Mouse (Mus musculus): ENCODE measurements around the gene Ccdc88a. TPM values are rescaled to one million over a fixed set of nuclear protein-coding genes. Genes with fewer than 3 reads are reported as not detected.

Ccdc88a gene
- polyA plus RNA-seq, 1 experiment from 2014 or later, result 35.2 TPM

- DNase-seq (ENCODE audit: low spot score) (no peak), ATAC-seq (ENCODE audit: insufficient number of reproducible peaks, low FRiP score, low TSS enrichment, low read depth) (no peak)
- Histone ChIP-seq H3K4me3 (ENCODE audit: low read depth, low read length) (no peak overlapping the region), H3K27me3 (ENCODE audit: control insufficient read depth, insufficient read depth, low read length) (no peaks in the 10 kb centered on the region), H3K9ac (ENCODE audit: low read length) (no peak overlapping the region), H3K27ac (replicated peaks; ENCODE audit: low read depth, low read length) (no peak overlapping the region), H3K4me2 (ENCODE audit: low read depth, severe bottlenecking) (no peak overlapping the region), H3K4me1 (ENCODE audit: control insufficient read depth, insufficient read depth, low read length) (no peaks in the 10 kb centered on the region), H3K36me3 (ENCODE audit: control insufficient read depth, insufficient read depth, low read length) (no peaks in the 10 kb centered on the region), H3K9me3 (ENCODE audit: control insufficient read depth, low read length) (no peaks in the 10 kb centered on the region)
- 88% methylated on average over 2 of the region's 2 CpGs for WGBS
Observed at GRCm38 (mm10) chr11:29400374-29400773, 26.9 kb downstream of the Ccdc88a start.

GRCm38 (mm10) chr11:29406292-29406691, 32.8 kb downstream of the Ccdc88a start:
- no peak overlapping the region for H3K9ac ChIP-seq (ENCODE audit: low read length)
- no peaks in the 10 kb centered on the region for H3K9me3 ChIP-seq (ENCODE audit: control insufficient read depth, low read length)
- no peak overlapping the region for H3K4me2 ChIP-seq (ENCODE audit: low read depth, severe bottlenecking)
- H3K36me3 ChIP-seq (ENCODE audit: control insufficient read depth, insufficient read depth, low read length), result no peaks in the 10 kb centered on the region
- no peaks in the 10 kb centered on the region for H3K4me1 ChIP-seq (ENCODE audit: control insufficient read depth, insufficient read depth, low read length)
- no peak overlapping the region for H3K4me3 ChIP-seq (ENCODE audit: low read depth, low read length)
- DNase-seq (ENCODE audit: low spot score) (no peak), ATAC-seq (ENCODE audit: insufficient number of reproducible peaks, low FRiP score, low TSS enrichment, low read depth) (no peak)
- no peak overlapping the region for H3K27ac ChIP-seq (replicated peaks; ENCODE audit: low read depth, low read length)
- H3K27me3 ChIP-seq (ENCODE audit: control insufficient read depth, insufficient read depth, low read length), result no peaks in the 10 kb centered on the region

DNA sequence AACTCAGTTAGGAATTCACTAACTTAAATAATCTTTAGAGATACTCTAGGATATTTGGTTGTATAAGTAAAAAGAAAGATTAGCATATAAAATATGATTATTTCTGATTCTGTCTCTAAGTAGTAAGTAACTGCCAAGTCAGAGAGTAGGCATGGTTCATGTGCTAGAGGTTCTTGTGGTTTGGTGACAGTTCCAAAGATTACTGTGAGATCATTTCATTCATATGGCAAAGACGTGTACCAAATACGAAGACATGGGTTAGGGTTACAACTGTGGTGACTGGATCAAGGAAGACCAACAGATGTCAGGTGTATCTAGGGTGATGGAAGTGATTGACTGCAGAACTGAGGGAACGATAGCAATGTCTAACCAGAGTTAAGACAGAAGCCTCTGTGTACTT, 50.0 kb downstream of the Ccdc88a start:
- H3K9me3 ChIP-seq (ENCODE audit: control insufficient read depth, low read length), result no peaks in the 10 kb centered on the region
- H3K4me1 ChIP-seq (ENCODE audit: control insufficient read depth, insufficient read depth, low read length), result no peaks in the 10 kb centered on the region
- no peak overlapping the region for H3K27ac ChIP-seq (replicated peaks; ENCODE audit: low read depth, low read length)
- H3K27me3 ChIP-seq (ENCODE audit: control insufficient read depth, insufficient read depth, low read length), result no peaks in the 10 kb centered on the region
- 95% methylated on average over 3 of the region's 3 CpGs for WGBS
- no peak overlapping the region for H3K4me2 ChIP-seq (ENCODE audit: low read depth, severe bottlenecking)
- no peak overlapping the region for H3K4me3 ChIP-seq (ENCODE audit: low read depth, low read length)
- DNase-seq (ENCODE audit: low spot score) (no peak), ATAC-seq (ENCODE audit: insufficient number of reproducible peaks, low FRiP score, low TSS enrichment, low read depth) (no peak)
- H3K36me3 ChIP-seq (ENCODE audit: control insufficient read depth, insufficient read depth, low read length), result no peaks in the 10 kb centered on the region
- H3K9ac ChIP-seq (ENCODE audit: low read length), result no peak overlapping the region

DNA sequence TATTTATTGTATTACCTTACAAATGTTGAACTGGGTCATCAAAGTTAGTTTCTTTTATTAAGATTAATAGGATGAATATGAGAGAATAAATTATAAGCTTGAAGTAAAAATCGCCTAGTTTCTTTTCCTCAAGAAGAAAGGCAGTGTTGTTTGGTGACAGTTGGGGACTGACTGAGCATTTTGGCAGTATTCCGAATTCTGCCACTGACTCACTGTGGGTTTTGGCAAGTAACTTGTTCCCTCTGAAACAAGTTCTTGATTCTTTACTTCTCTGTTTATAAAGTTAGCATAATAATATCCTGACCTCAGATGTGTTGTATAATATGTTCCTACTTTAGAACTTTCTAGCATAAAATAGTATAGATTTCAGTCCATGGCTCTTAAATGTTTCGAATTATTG, 55.3 kb downstream of the Ccdc88a start:
- H3K27me3 ChIP-seq (ENCODE audit: control insufficient read depth, insufficient read depth, low read length), result no peaks in the 10 kb centered on the region
- H3K9me3 ChIP-seq (ENCODE audit: control insufficient read depth, low read length), result no peaks in the 10 kb centered on the region
- no peak overlapping the region for H3K4me3 ChIP-seq (ENCODE audit: low read depth, low read length)
- H3K9ac ChIP-seq (ENCODE audit: low read length), result no peak overlapping the region
- ATAC-seq (ENCODE audit: insufficient number of reproducible peaks, low FRiP score, low TSS enrichment, low read depth), result no peak
- WGBS, result 89% methylated on average over 3 of the region's 3 CpGs
- H3K36me3 ChIP-seq (ENCODE audit: control insufficient read depth, insufficient read depth, low read length), result peaks cover 2% of the 10 kb centered on the region; the same call in 1 of the 2 replicates
- no peak overlapping the region for H3K4me2 ChIP-seq (ENCODE audit: low read depth, severe bottlenecking)
- H3K4me1 ChIP-seq (ENCODE audit: control insufficient read depth, insufficient read depth, low read length), result no peaks in the 10 kb centered on the region
- H3K27ac ChIP-seq (replicated peaks; ENCODE audit: low read depth, low read length), result no peak overlapping the region
- no peak for DNase-seq (ENCODE audit: low spot score)

- Histone ChIP-seq H3K9ac (ENCODE audit: low read length) (no peak overlapping the region), H3K4me3 (ENCODE audit: low read depth, low read length) (no peak overlapping the region), H3K9me3 (ENCODE audit: control insufficient read depth, low read length) (no peaks in the 10 kb centered on the region), H3K4me2 (ENCODE audit: low read depth, severe bottlenecking) (no peak overlapping the region), H3K27ac (replicated peaks; ENCODE audit: low read depth, low read length) (no peak overlapping the region), H3K4me1 (ENCODE audit: control insufficient read depth, insufficient read depth, low read length) (no peaks in the 10 kb centered on the region), H3K36me3 (ENCODE audit: control insufficient read depth, insufficient read depth, low read length) (peaks cover 2% of the 10 kb centered on the region; the same call in 1 of the 2 replicates), H3K27me3 (ENCODE audit: control insufficient read depth, insufficient read depth, low read length) (no peaks in the 10 kb centered on the region)
- ATAC-seq (ENCODE audit: insufficient number of reproducible peaks, low FRiP score, low TSS enrichment, low read depth) (no peak), DNase-seq (ENCODE audit: low spot score) (no peak)
- WGBS, result 98% methylated on average over 1 of the region's 1 CpGs
Observed at GRCm38 (mm10) chr11:29431011-29431410, 57.6 kb downstream of the Ccdc88a start.

DNA sequence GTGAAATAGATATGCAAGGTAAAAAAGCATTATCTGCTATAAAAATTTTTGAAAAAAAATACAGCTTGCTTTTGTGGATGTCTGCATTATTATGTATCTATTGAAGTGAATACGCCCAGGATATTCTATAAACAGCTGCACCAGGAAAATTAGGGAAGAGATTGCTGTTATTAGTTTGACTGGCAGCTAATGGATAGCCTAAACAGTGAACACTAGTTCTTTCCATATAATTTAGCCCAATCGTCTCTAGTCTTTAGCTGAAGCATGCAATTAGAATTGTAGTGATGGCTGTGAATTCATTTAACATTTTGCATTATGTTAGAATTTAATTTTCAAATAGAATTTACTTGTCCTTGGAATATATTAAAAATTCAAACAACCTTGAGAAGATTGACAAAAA, 75.3 kb downstream of the Ccdc88a start:
- Histone ChIP-seq H3K27me3 (ENCODE audit: control insufficient read depth, insufficient read depth, low read length) (no peaks in the 10 kb centered on the region), H3K36me3 (ENCODE audit: control insufficient read depth, insufficient read depth, low read length) (no peaks in the 10 kb centered on the region), H3K27ac (replicated peaks; ENCODE audit: low read depth, low read length) (no peak overlapping the region), H3K4me2 (ENCODE audit: low read depth, severe bottlenecking) (no peak overlapping the region), H3K9me3 (ENCODE audit: control insufficient read depth, low read length) (no peaks in the 10 kb centered on the region), H3K9ac (ENCODE audit: low read length) (no peak overlapping the region), H3K4me1 (ENCODE audit: control insufficient read depth, insufficient read depth, low read length) (no peaks in the 10 kb centered on the region), H3K4me3 (ENCODE audit: low read depth, low read length) (no peak overlapping the region)
- ATAC-seq (ENCODE audit: insufficient number of reproducible peaks, low FRiP score, low TSS enrichment, low read depth) (no peak), DNase-seq (ENCODE audit: low spot score) (no peak)
- WGBS, result 90% methylated on average over 2 of the region's 2 CpGs

GRCm38 (mm10) chr11:29474676-29475075, 101.2 kb downstream of the Ccdc88a start:
- DNase-seq (ENCODE audit: low spot score), result no peak
- H3K4me2 ChIP-seq (ENCODE audit: low read depth, severe bottlenecking), result no peak overlapping the region
- no peaks in the 10 kb centered on the region for H3K9me3 ChIP-seq (ENCODE audit: control insufficient read depth, low read length)
- H3K4me3 ChIP-seq (ENCODE audit: low read depth, low read length), result no peak overlapping the region
- no peaks in the 10 kb centered on the region for H3K27me3 ChIP-seq (ENCODE audit: control insufficient read depth, insufficient read depth, low read length)
- ATAC-seq (ENCODE audit: insufficient number of reproducible peaks, low FRiP score, low TSS enrichment, low read depth), result no peak
- H3K36me3 ChIP-seq (ENCODE audit: control insufficient read depth, insufficient read depth, low read length), result no peaks in the 10 kb centered on the region; the same call in 1 of the 2 replicates
- H3K9ac ChIP-seq (ENCODE audit: low read length), result no peak overlapping the region
- no peak overlapping the region for H3K27ac ChIP-seq (replicated peaks; ENCODE audit: low read depth, low read length)
- no peaks in the 10 kb centered on the region for H3K4me1 ChIP-seq (ENCODE audit: control insufficient read depth, insufficient read depth, low read length)

DNA sequence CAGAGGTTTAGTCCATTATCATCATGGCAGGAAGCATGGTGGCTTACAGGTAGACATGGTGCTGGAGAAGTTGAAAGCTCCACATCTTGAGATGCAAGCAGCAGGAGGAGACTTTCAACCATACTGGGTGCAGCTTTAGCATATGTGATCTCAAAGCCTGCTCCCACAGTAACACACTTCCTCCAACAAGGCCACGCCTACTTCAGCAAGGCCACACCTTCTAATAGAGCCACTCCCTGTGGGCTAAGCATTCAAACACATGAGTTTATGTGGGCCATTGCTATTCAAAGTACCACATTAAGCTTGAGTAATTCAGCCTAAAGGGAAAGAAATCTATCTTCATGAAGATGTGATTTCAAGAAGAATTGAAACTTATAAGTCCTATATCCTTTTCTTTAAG, 119.7 kb downstream of the Ccdc88a start:
- Histone ChIP-seq H3K27me3 (ENCODE audit: control insufficient read depth, insufficient read depth, low read length) (no peaks in the 10 kb centered on the region), H3K4me2 (ENCODE audit: low read depth, severe bottlenecking) (no peak overlapping the region), H3K9me3 (ENCODE audit: control insufficient read depth, low read length) (no peaks in the 10 kb centered on the region), H3K9ac (ENCODE audit: low read length) (no peak overlapping the region), H3K4me3 (ENCODE audit: low read depth, low read length) (no peak overlapping the region), H3K4me1 (ENCODE audit: control insufficient read depth, insufficient read depth, low read length) (no peaks in the 10 kb centered on the region), H3K27ac (replicated peaks; ENCODE audit: low read depth, low read length) (no peak overlapping the region), H3K36me3 (ENCODE audit: control insufficient read depth, insufficient read depth, low read length) (no peaks in the 10 kb centered on the region)
- DNase-seq (ENCODE audit: low spot score) (no peak), ATAC-seq (ENCODE audit: insufficient number of reproducible peaks, low FRiP score, low TSS enrichment, low read depth) (no peak)
- WGBS, result 97% methylated on average over 1 of the region's 1 CpGs

DNA sequence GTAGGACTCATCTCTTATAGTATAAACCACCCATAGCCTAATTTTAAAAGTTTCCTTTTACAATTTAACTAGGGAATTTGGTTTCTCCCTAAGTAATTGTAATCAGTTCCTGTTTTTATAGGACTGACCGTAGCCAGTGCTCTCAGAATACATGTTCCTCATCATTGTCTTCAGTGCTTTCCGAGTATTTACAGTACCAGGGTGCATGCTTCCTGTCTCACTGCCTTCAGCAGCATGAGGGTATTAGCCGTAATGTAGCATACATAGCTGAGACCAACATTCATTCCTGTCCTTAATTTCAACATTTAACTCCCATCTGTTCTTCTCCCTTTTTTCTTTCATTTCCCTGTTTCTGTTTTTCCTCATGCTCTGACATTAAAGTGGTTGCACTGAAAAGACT, 123.5 kb downstream of the Ccdc88a start:
- Histone ChIP-seq H3K36me3 (ENCODE audit: control insufficient read depth, insufficient read depth, low read length) (no peaks in the 10 kb centered on the region), H3K27ac (replicated peaks; ENCODE audit: low read depth, low read length) (no peak overlapping the region), H3K9ac (ENCODE audit: low read length) (no peak overlapping the region), H3K4me1 (ENCODE audit: control insufficient read depth, insufficient read depth, low read length) (no peaks in the 10 kb centered on the region), H3K4me2 (ENCODE audit: low read depth, severe bottlenecking) (no peak overlapping the region), H3K4me3 (ENCODE audit: low read depth, low read length) (no peak overlapping the region), H3K27me3 (ENCODE audit: control insufficient read depth, insufficient read depth, low read length) (no peaks in the 10 kb centered on the region), H3K9me3 (ENCODE audit: control insufficient read depth, low read length) (no peaks in the 10 kb centered on the region)
- no peak for DNase-seq (ENCODE audit: low spot score)
- no peak for ATAC-seq (ENCODE audit: insufficient number of reproducible peaks, low FRiP score, low TSS enrichment, low read depth)
- 85% methylated on average over 3 of the region's 3 CpGs for WGBS

Measured in limb, embryonic 11.5 days (tissue).